Mouse (Mus musculus): ENCODE data around the gene Birc2.

DNA sequence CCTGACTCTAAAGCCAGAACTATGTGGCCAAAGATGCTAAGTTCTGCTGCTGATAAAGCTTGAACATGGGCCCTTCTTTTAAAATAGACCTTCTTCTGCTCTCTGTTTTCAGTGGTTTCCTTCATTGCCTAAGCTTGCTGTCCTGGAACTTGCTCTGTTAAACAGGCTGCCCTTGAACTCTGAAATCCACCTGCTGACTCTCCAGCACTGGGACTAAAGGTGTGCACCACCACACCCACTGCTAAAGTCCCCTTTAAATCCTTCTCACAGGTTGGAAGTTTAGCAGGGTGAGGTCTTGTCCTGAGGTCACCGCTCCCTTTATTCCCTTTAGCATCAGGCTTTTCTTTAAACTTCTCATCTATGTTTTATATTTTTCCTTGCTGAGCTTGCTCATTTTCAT is 59.9 kb downstream of the Birc2 start:
- TF ChIP-seq CTCF (IDR thresholded peaks at IDR 0.05; ENCODE audit: insufficient read depth, low read length) (no peak), POLR2A (IDR thresholded peaks at IDR 0.05; ENCODE audit: borderline replicate concordance, extremely low read depth, low read depth, low read length) (no peak)

Data from lung, adult 2 months (tissue).